In the genomic region with DNA sequence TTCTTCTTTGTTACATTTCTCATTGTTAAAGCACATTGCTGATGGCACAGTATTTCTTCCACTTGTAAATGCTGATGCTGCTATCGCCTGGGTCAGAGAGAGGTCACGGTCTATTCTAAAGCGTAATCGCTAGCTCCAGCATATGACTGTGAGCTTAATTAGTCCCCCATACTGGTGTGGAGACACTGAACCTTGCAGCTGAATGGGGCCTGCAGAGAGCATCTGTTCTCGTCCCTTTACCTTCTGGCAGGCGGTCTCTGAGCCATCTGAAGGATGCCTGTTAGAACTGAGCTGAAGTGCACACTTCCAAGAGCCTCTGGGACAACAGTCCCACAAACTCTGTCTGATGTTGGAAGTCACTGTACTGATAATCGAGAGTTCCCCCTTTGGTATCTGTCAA, we compare ENCODE assay signal across 16 mouse cellular contexts. TPM values are rescaled to one million over a fixed set of nuclear protein-coding genes. Genes with fewer than 3 reads are reported as not detected.
DNase-seq lines count a peak whose midpoint lies in the region; ATAC-seq and TF ChIP-seq lines count a peak whose summit lies in the region.
"Had no signal": no experiment of that assay in that cellular context is flagged by ENCODE, and none has a peak within 500 bp of the region (broad histone marks: within the 10 kb centered on the region; RNA-seq: fewer than 3 reads in every experiment).

No protein-coding gene starts in this region.

- H3K36me3 ChIP-seq in neural tube, embryonic 11.5 days (ENCODE audit: control insufficient read depth, insufficient read depth, low read length), result no peaks in the 10 kb centered on the region
- H3K36me3 ChIP-seq in neural tube, embryonic 15.5 days, result no peaks in the 10 kb centered on the region
- H3K36me3 ChIP-seq in hindbrain, embryonic 11.5 days (ENCODE audit: control insufficient read depth, insufficient read depth, low read length), result no peaks in the 10 kb centered on the region
- H3K36me3 ChIP-seq: embryonic facial prominence, embryonic 13.5 days; liver, embryonic 13.5 days; midbrain, embryonic 15.5 days had no signal

- WGBS in neural tube, embryonic 11.5 days, result 39% methylated on average over 7 of the region's 7 CpGs
- 26% methylated on average over 7 of the region's 7 CpGs for WGBS in neural tube, embryonic 15.5 days
- WGBS in hindbrain, embryonic 11.5 days, result 47% methylated on average over 7 of the region's 7 CpGs

- intact Hi-C loops in gastrocnemius, postnatal 14 days (cut with DNase I; ENCODE audit: low total_unique reads), result no loop called here
- intact Hi-C loops in gastrocnemius, adult 2 months (cut with DNase I), result no loop called here
- intact Hi-C loops in left cerebral cortex, postnatal 36 days (cut with DNase I), result no loop called here

- DNase-seq in neural tube, embryonic 11.5 days (ENCODE audit: low spot score), result peak; percentile 46
- DNase-seq in cerebellum, postnatal 25 days, result peak; percentile 49 to 61
- peak; percentile 24 for DNase-seq in hindbrain, embryonic 11.5 days (ENCODE audit: low spot score)
- DNase-seq in gastrocnemius, postnatal 14 days, result no peak
- no peak for DNase-seq in gastrocnemius, adult 2 months
- DNase-seq in left cerebral cortex, postnatal 36 days (ENCODE audit: low spot score in 2 of 2), result no peak
- DNase-seq: heart, adult 18-20 months; heart, postnatal 10 days; kidney, adult 11 months; kidney, postnatal 4 days; liver, embryonic 13.5 days; thymus, postnatal 25 days had no signal

- H3K27ac ChIP-seq in neural tube, embryonic 11.5 days (ENCODE audit: low read depth, low read length), result no peak overlapping the region; the same call in 1 of the 2 replicates
- H3K27ac ChIP-seq in neural tube, embryonic 15.5 days (replicated peaks), result no peak overlapping the region
- no peak overlapping the region for H3K27ac ChIP-seq in hindbrain, embryonic 11.5 days (ENCODE audit: low read depth, low read length)
- no peak overlapping the region for H3K27ac ChIP-seq in gastrocnemius, adult 2 months
- H3K27ac ChIP-seq: embryonic facial prominence, embryonic 13.5 days; liver, embryonic 13.5 days; midbrain, embryonic 15.5 days had no signal

- H3K4me1 ChIP-seq in neural tube, embryonic 11.5 days (ENCODE audit: control insufficient read depth, insufficient read depth, low read length), result no peaks in the 10 kb centered on the region
- H3K4me1 ChIP-seq in neural tube, embryonic 15.5 days, result no peaks in the 10 kb centered on the region
- H3K4me1 ChIP-seq in hindbrain, embryonic 11.5 days (replicated peaks; ENCODE audit: control insufficient read depth, insufficient read depth, low read length), result no peaks in the 10 kb centered on the region
- H3K4me1 ChIP-seq: embryonic facial prominence, embryonic 13.5 days; liver, embryonic 13.5 days; midbrain, embryonic 15.5 days had no signal

- no peaks in the 10 kb centered on the region for H3K27me3 ChIP-seq in neural tube, embryonic 11.5 days (ENCODE audit: control insufficient read depth, insufficient read depth, low read length)
- no peaks in the 10 kb centered on the region for H3K27me3 ChIP-seq in neural tube, embryonic 15.5 days (replicated peaks)
- no peaks in the 10 kb centered on the region for H3K27me3 ChIP-seq in hindbrain, embryonic 11.5 days (ENCODE audit: control insufficient read depth, insufficient read depth, low read length)
- H3K27me3 ChIP-seq: CH12.LX; embryonic facial prominence, embryonic 13.5 days; liver, embryonic 13.5 days; midbrain, embryonic 15.5 days had no signal

- H3K4me3 ChIP-seq in neural tube, embryonic 11.5 days (ENCODE audit: low read depth, low read length), result no peak overlapping the region
- H3K4me3 ChIP-seq in neural tube, embryonic 15.5 days (replicated peaks), result no peak overlapping the region
- no peak overlapping the region for H3K4me3 ChIP-seq in hindbrain, embryonic 11.5 days (ENCODE audit: low read depth, low read length)
- no peak overlapping the region for H3K4me3 ChIP-seq in gastrocnemius, adult 2 months
- H3K4me3 ChIP-seq: embryonic facial prominence, embryonic 13.5 days; liver, embryonic 13.5 days; midbrain, embryonic 15.5 days had no signal

- no peak overlapping the region for H3K9ac ChIP-seq in neural tube, embryonic 11.5 days (ENCODE audit: low read length)
- H3K9ac ChIP-seq in neural tube, embryonic 15.5 days (replicated peaks), result no peak overlapping the region
- H3K9ac ChIP-seq in hindbrain, embryonic 11.5 days (ENCODE audit: low read depth, low read length), result no peak overlapping the region
- H3K9ac ChIP-seq: embryonic facial prominence, embryonic 13.5 days; liver, embryonic 13.5 days; midbrain, embryonic 15.5 days had no signal

- TF ChIP-seq CTCF in gastrocnemius, adult 2 months (IDR thresholded peaks at IDR 0.05), result no peak

- no peaks in the 10 kb centered on the region for H3K9me3 ChIP-seq in neural tube, embryonic 11.5 days (ENCODE audit: control insufficient read depth, low read length)
- no peaks in the 10 kb centered on the region for H3K9me3 ChIP-seq in neural tube, embryonic 15.5 days (replicated peaks)
- H3K9me3 ChIP-seq in hindbrain, embryonic 11.5 days (ENCODE audit: control insufficient read depth, low read length), result no peaks in the 10 kb centered on the region
- H3K9me3 ChIP-seq: embryonic facial prominence, embryonic 13.5 days; liver, embryonic 13.5 days; midbrain, embryonic 15.5 days had no signal

- ATAC-seq in neural tube, embryonic 11.5 days (ENCODE audit: insufficient read depth, low FRiP score, low TSS enrichment), result peak; percentile 55
- ATAC-seq in neural tube, embryonic 15.5 days (ENCODE audit: low FRiP score), result no peak
- ATAC-seq in hindbrain, embryonic 11.5 days (ENCODE audit: low FRiP score), result peak; percentile 64
- ATAC-seq: midbrain, embryonic 15.5 days had no signal

- no peak overlapping the region for H3K4me2 ChIP-seq in neural tube, embryonic 11.5 days (ENCODE audit: low read depth)
- H3K4me2 ChIP-seq in neural tube, embryonic 15.5 days, result no peak overlapping the region
- no peak overlapping the region for H3K4me2 ChIP-seq in hindbrain, embryonic 11.5 days (replicated peaks; ENCODE audit: low read depth, low read length)
- H3K4me2 ChIP-seq: embryonic facial prominence, embryonic 13.5 days; liver, embryonic 13.5 days; midbrain, embryonic 15.5 days had no signal

RNA-seq across cellular contexts. Expression of a gene that starts 8.7 kb away (rescaled TPM):
- 12.8 and 15.5 TPM in 2 replicates for polyA plus RNA-seq in neural tube, embryonic 11.5 days (2014; fragmentation: Nextera tagmentation; extraction: Ambion mirVana)
- polyA plus RNA-seq in neural tube, embryonic 15.5 days (2015; fragmentation: Nextera tagmentation; extraction: Ambion mirVana), result 22.8 and 24.6 TPM in 2 replicates
- polyA plus RNA-seq in hindbrain, embryonic 11.5 days (2014; fragmentation: Nextera tagmentation; extraction: Ambion mirVana), result 12.8 and 21.8 TPM in 2 replicates
- 10 to 100 TPM; 26.5 to 27.3 TPM for total RNA-seq in gastrocnemius, postnatal 14 days (2021)
- 10 to 100 TPM; 25.9 to 27.8 TPM for total RNA-seq in gastrocnemius, adult 2 months (2021)
- 100 to 1,000 TPM; 231 to 266 TPM for total RNA-seq in left cerebral cortex, postnatal 36 days (2021)

Comparison
In these comparisons a context has a peak if more than half of its experiments do, and no peak if none do; other contexts are left out.
1. DNase-seq: peak in neural tube, embryonic 11.5 days (single experiment), cerebellum, postnatal 25 days (2 of 2) and hindbrain, embryonic 11.5 days (single experiment); none in gastrocnemius, postnatal 14 days (single experiment), gastrocnemius, adult 2 months (single experiment) and left cerebral cortex, postnatal 36 days (0 of 2).
2. RNA of a gene that starts 8.7 kb away (total RNA-seq): 231 to 266 TPM in left cerebral cortex, postnatal 36 days; 25.9 to 27.8 TPM in gastrocnemius, adult 2 months and 26.5 to 27.3 TPM in gastrocnemius, postnatal 14 days; every median in the first group is over 4 times any median in the second.